Mouse (Mus musculus) ES-E14 (cell line): ENCODE measurements at regions not wholly inside any gene's neighbourhood (a gene's known extent, or its start where the extent isn't known, plus 50 kb on each side); places are given as distances from the start of the nearest gene placed in this dataset.

Experiments used
- HCFC1 ChIP-seq: IDR thresholded peaks from 2 replicates; pipeline ENCODE4 v1.6.1; 2012; ENCODE audit warnings: low read length, inconsistent platforms, borderline replicate concordance; ENCODE audit not compliant: insufficient read depth
- MAFK ChIP-seq: IDR thresholded peaks from 2 replicates; pipeline ENCODE4 v1.6.1; 2014; ENCODE audit warnings: mild to moderate bottlenecking, low read depth, low read length, inconsistent platforms; ENCODE audit not compliant: insufficient read depth
- ZNF384 ChIP-seq: IDR thresholded peaks from 2 replicates; pipeline ENCODE4 v1.6.1; 2012; ENCODE audit warnings: low read depth, low read length, inconsistent platforms

GRCm38 (mm10) chr4:142414874-142415273 is 175.7 kb upstream of the Kazn start:
- TF ChIP-seq MAFK (no peak), HCFC1 (no peak), ZNF384 (no peak)
